Mouse (Mus musculus): ENCODE data around the gene Gabbr2. TPM values are rescaled to one million over a fixed set of nuclear protein-coding genes. Genes with fewer than 3 reads are reported as not detected.

Gene Gabbr2
- total and polyA plus RNA-seq, 2 experiments from 2014 or later = 17.7 to 98.9 TPM

- peak; percentile 42 for ATAC-seq
- peak overlapping the region; percentile 68 for H3K4me3 ChIP-seq (ENCODE audit: low read length)
- peaks cover 17% of the 10 kb centered on the region; the same call in 1 of the 2 replicates for H3K4me1 ChIP-seq (ENCODE audit: insufficient read depth, low read length)
- under 1% methylated on average over 17 of the region's 17 CpGs for WGBS
- peak; percentile 75 for TF ChIP-seq CTCF (IDR thresholded peaks at IDR 0.05; ENCODE audit: low read depth)
- DNase-seq (ENCODE audit: low spot score) = peak; percentile 94
- no peaks in the 10 kb centered on the region for H3K36me3 ChIP-seq (ENCODE audit: insufficient read depth, low read length)
- no peaks in the 10 kb centered on the region for H3K9me3 ChIP-seq (ENCODE audit: low read length)
- H3K27ac ChIP-seq = peak overlapping the region; percentile 88
- H3K9ac ChIP-seq (replicated peaks; ENCODE audit: low read length) = peak overlapping the region; percentile 80
- H3K4me2 ChIP-seq (ENCODE audit: low read depth, low read length) = peak overlapping the region; percentile 78
- H3K27me3 ChIP-seq (ENCODE audit: insufficient read depth, low read length) = no peaks in the 10 kb centered on the region; the same call in 1 of the 2 replicates
These were observed 1.8 kb downstream of the Gabbr2 start for GRCm38 (mm10) chr4:46989842-46990241.

- no peaks in the 10 kb centered on the region for H3K36me3 ChIP-seq (ENCODE audit: insufficient read depth, low read length)
- H3K4me3 ChIP-seq (ENCODE audit: low read length) = peak overlapping the region; percentile 68
- no peak for ATAC-seq
- H3K9me3 ChIP-seq (ENCODE audit: low read length) = no peaks in the 10 kb centered on the region
- H3K27me3 ChIP-seq (ENCODE audit: insufficient read depth, low read length) = no peaks in the 10 kb centered on the region; the same call in 1 of the 2 replicates
- H3K27ac ChIP-seq = 0 out of 2 replicates have a peak overlapping the region, but pooled peaks have one; percentile 15
- H3K4me1 ChIP-seq (ENCODE audit: insufficient read depth, low read length) = peaks cover 17% of the 10 kb centered on the region; the same call in 1 of the 2 replicates
- WGBS = 50% methylated on average over 4 of the region's 4 CpGs
- H3K4me2 ChIP-seq (ENCODE audit: low read depth, low read length) = peak overlapping the region; percentile 78
- DNase-seq (ENCODE audit: low spot score) = no peak
- TF ChIP-seq CTCF (IDR thresholded peaks at IDR 0.05; ENCODE audit: low read depth) = no peak
- peak overlapping the region; percentile 80; the same call in 1 of the 2 replicates for H3K9ac ChIP-seq (replicated peaks; ENCODE audit: low read length)
These were observed 2.8 kb downstream of the Gabbr2 start for GRCm38 (mm10) chr4:46988824-46989223.

DNA sequence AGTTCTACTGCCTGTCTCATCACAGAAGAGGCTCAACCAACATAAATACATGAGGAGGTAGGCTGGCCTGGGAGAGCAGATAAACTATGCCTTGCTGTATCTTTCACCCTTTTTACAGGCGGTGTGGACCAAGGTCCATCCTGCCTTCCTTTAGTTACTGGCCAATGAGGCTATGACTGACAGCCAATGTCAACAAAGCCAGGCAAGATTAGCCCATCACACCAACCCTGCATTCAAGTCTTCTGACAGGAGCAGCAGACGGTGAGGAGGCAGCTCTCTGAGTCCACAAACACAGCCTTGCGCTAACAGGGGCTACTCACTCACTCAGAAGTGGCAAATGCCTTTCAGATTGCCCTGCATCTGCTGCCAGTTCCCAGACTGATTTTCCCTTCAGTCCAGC, 3.4 kb downstream of the Gabbr2 start:
- Histone ChIP-seq H3K27me3 (ENCODE audit: insufficient read depth, low read length) (no peaks in the 10 kb centered on the region; the same call in 1 of the 2 replicates), H3K9me3 (ENCODE audit: low read length) (no peaks in the 10 kb centered on the region), H3K27ac (no peak overlapping the region), H3K4me2 (ENCODE audit: low read depth, low read length) (peak overlapping the region; percentile 78; the same call in 1 of the 2 replicates), H3K9ac (replicated peaks; ENCODE audit: low read length) (no peak overlapping the region), H3K36me3 (ENCODE audit: insufficient read depth, low read length) (no peaks in the 10 kb centered on the region), H3K4me1 (ENCODE audit: insufficient read depth, low read length) (peaks cover 17% of the 10 kb centered on the region; the same call in 1 of the 2 replicates), H3K4me3 (ENCODE audit: low read length) (no peak overlapping the region)
- ATAC-seq = no peak
- TF ChIP-seq CTCF (IDR thresholded peaks at IDR 0.05; ENCODE audit: low read depth) = no peak
- 57% methylated on average over 3 of the region's 3 CpGs for WGBS
- no peak for DNase-seq (ENCODE audit: low spot score)

DNA sequence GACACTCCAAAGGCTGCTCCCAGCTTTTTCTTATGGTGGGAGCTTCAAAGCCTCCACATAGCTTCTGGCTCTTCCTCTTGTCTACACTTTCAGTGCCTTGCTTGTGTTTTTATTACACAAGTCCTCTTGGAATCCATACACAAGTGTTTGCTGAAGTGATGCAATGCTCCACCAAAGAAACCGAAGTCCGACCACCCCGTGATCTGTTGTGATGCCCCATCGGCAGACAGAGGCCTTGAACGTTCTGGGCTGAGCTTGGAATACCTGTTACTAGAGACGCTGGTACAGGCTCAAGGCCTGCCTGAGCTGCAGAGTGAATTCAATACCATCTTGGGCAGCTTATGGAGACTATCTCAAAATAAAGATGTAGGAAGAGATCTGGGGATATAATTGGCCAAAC, 3.9 kb downstream of the Gabbr2 start:
- ATAC-seq (no peak), DNase-seq (ENCODE audit: low spot score) (no peak)
- no peak overlapping the region for H3K4me2 ChIP-seq (ENCODE audit: low read depth, low read length)
- H3K27me3 ChIP-seq (ENCODE audit: insufficient read depth, low read length) = no peaks in the 10 kb centered on the region; the same call in 1 of the 2 replicates
- no peak overlapping the region for H3K27ac ChIP-seq
- no peak overlapping the region for H3K9ac ChIP-seq (replicated peaks; ENCODE audit: low read length)
- WGBS = 90% methylated on average over 6 of the region's 6 CpGs
- H3K36me3 ChIP-seq (ENCODE audit: insufficient read depth, low read length) = no peaks in the 10 kb centered on the region
- H3K4me3 ChIP-seq (ENCODE audit: low read length) = no peak overlapping the region
- peaks cover 17% of the 10 kb centered on the region; the same call in 1 of the 2 replicates for H3K4me1 ChIP-seq (ENCODE audit: insufficient read depth, low read length)
- no peaks in the 10 kb centered on the region for H3K9me3 ChIP-seq (ENCODE audit: low read length)
- TF ChIP-seq CTCF (IDR thresholded peaks at IDR 0.05; ENCODE audit: low read depth) = no peak

- Histone ChIP-seq H3K27ac (no peak overlapping the region), H3K9ac (replicated peaks; ENCODE audit: low read length) (no peak overlapping the region), H3K36me3 (ENCODE audit: insufficient read depth, low read length) (no peaks in the 10 kb centered on the region), H3K27me3 (ENCODE audit: insufficient read depth, low read length) (no peaks in the 10 kb centered on the region), H3K9me3 (ENCODE audit: low read length) (no peaks in the 10 kb centered on the region), H3K4me3 (ENCODE audit: low read length) (no peak overlapping the region), H3K4me2 (ENCODE audit: low read depth, low read length) (no peak overlapping the region), H3K4me1 (ENCODE audit: insufficient read depth, low read length) (peaks cover 16% of the 10 kb centered on the region; the same call in 1 of the 2 replicates)
- ATAC-seq (no peak), DNase-seq (ENCODE audit: low spot score) (no peak)
- TF ChIP-seq CTCF (IDR thresholded peaks at IDR 0.05; ENCODE audit: low read depth) = no peak
These were observed 5.6 kb downstream of the Gabbr2 start for GRCm38 (mm10) chr4:46986054-46986453.

GRCm38 (mm10) chr4:46982912-46983311, 8.8 kb downstream of the Gabbr2 start:
- H3K9ac ChIP-seq (replicated peaks; ENCODE audit: low read length) = no peak overlapping the region
- no peak overlapping the region for H3K4me2 ChIP-seq (ENCODE audit: low read depth, low read length)

GRCm38 (mm10) chr4:46982094-46982493, 9.6 kb downstream of the Gabbr2 start:
- 71% methylated on average over 4 of the region's 4 CpGs for WGBS
- H3K4me3 ChIP-seq (ENCODE audit: low read length) = no peak overlapping the region
- H3K27ac ChIP-seq = no peak overlapping the region

More at GRCm38 (mm10) chr4:46982912-46983311, 8.8 kb downstream of the Gabbr2 start:
- Histone ChIP-seq H3K27me3 (ENCODE audit: insufficient read depth, low read length) (no peaks in the 10 kb centered on the region), H3K36me3 (ENCODE audit: insufficient read depth, low read length) (no peaks in the 10 kb centered on the region), H3K4me3 (ENCODE audit: low read length) (no peak overlapping the region), H3K9me3 (ENCODE audit: low read length) (no peaks in the 10 kb centered on the region), H3K4me1 (ENCODE audit: insufficient read depth, low read length) (peaks cover 5% of the 10 kb centered on the region; the same call in 1 of the 2 replicates), H3K27ac (no peak overlapping the region)
- DNase-seq (ENCODE audit: low spot score) = no peak
- no peak for TF ChIP-seq CTCF (IDR thresholded peaks at IDR 0.05; ENCODE audit: low read depth)
- ATAC-seq = no peak
- 78% methylated on average over 5 of the region's 5 CpGs for WGBS

More at GRCm38 (mm10) chr4:46982094-46982493, 9.6 kb downstream of the Gabbr2 start:
- H3K9me3 ChIP-seq (ENCODE audit: low read length) = no peaks in the 10 kb centered on the region
- no peak overlapping the region for H3K4me2 ChIP-seq (ENCODE audit: low read depth, low read length)
- no peaks in the 10 kb centered on the region for H3K27me3 ChIP-seq (ENCODE audit: insufficient read depth, low read length)
- no peak for DNase-seq (ENCODE audit: low spot score)
- H3K9ac ChIP-seq (replicated peaks; ENCODE audit: low read length) = no peak overlapping the region
- H3K36me3 ChIP-seq (ENCODE audit: insufficient read depth, low read length) = no peaks in the 10 kb centered on the region
- ATAC-seq = no peak
- TF ChIP-seq CTCF (IDR thresholded peaks at IDR 0.05; ENCODE audit: low read depth) = no peak
- H3K4me1 ChIP-seq (ENCODE audit: insufficient read depth, low read length) = peaks cover 5% of the 10 kb centered on the region
